Mouse (Mus musculus): ENCODE results near the gene Foxf1. TPM values are rescaled to one million over a fixed set of nuclear protein-coding genes. Genes with fewer than 3 reads are reported as not detected.

Gene Foxf1
- polyA plus RNA-seq, 1 experiment from 2014 or later: 101 TPM

GRCm38 (mm10) chr8:121104049-121104818, 20.0 kb downstream of the Foxf1 start:
- ATAC-seq (ENCODE audit: insufficient read depth, low FRiP score): no peak
- Histone ChIP-seq H3K4me2 (ENCODE audit: low read depth, low read length) (no peak overlapping the region), H3K27me3 (ENCODE audit: control insufficient read depth, insufficient read depth, low read length) (no peaks in the 10 kb centered on the region), H3K4me3 (replicated peaks; ENCODE audit: low read length) (no peak overlapping the region), H3K9me3 (replicated peaks; ENCODE audit: control insufficient read depth, low read length) (no peaks in the 10 kb centered on the region), H3K4me1 (ENCODE audit: control insufficient read depth, insufficient read depth, low read length) (peaks cover 7% of the 10 kb centered on the region), H3K27ac (ENCODE audit: low read length) (no peak overlapping the region), H3K36me3 (ENCODE audit: control insufficient read depth, insufficient read depth, low read length) (peaks cover 11% of the 10 kb centered on the region; the same call in 1 of the 2 replicates), H3K9ac (ENCODE audit: low read length) (no peak overlapping the region)
- WGBS: 50% methylated on average over 17 of the region's 17 CpGs

DNA sequence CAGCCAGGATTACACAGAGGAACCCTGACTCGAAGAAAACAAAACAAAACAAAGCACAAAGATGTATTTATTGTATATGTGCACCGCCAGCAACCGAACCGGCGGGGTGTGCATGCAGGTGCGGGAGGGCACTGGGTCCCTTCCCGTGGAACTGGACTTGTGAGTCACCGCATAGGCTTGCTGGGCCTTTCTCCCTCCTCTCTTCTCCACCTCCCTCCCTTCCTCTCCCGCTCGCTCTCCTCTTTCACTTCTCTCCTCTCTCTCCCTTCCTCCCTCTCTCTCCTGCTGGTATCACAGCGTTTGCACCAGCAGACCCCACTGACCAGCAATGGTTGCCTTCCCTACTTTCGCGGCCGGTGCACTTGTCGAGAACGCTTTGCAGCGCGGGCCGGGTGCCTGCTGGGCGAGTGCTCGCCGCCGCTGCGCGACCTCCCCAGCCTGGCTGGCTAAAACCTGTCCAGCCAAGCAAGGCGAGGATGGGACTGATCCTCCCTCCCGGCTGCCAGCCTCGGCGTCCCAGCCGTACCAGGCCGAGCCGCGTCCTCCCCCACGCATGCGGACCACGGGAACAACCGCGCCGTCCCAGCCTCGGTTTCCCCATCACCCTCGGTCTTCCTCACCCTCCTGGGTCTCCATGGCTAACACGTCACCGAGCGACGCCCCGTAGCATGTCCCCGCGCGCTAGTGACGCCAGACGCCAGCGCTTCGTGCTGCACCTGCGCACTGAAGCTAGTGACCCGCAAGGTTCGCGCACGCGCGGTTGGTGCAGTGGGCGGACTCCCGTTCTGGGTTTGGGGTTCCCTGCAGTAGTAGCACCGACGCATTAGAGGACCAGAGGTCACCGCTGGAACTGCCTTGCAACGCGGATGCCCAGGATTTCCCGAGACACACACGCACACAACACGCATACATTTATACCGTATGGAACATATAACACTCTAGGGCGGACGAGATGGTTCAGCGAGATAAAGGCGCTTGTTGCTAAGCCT, 23.8 kb downstream of the Foxf1 start, which contains the start of gene Mthfsd:
TSS of gene Mthfsd (minus strand) at position 725 of the 989 bp plus-strand sequence.
- WGBS: 1% methylated on average over 75 of the region's 75 CpGs
- peaks cover 7% of the 10 kb centered on the region for H3K4me1 ChIP-seq (ENCODE audit: control insufficient read depth, insufficient read depth, low read length)
- peak within 1 kb of the TSS; percentile 82 for H3K4me2 ChIP-seq (ENCODE audit: low read depth, low read length)
- H3K27me3 ChIP-seq (ENCODE audit: control insufficient read depth, insufficient read depth, low read length): no peaks in the 10 kb centered on the region
- peak; percentile 93 for ATAC-seq (ENCODE audit: insufficient read depth, low FRiP score)
- no peaks in the 10 kb centered on the region for H3K36me3 ChIP-seq (ENCODE audit: control insufficient read depth, insufficient read depth, low read length)
- no peaks in the 10 kb centered on the region for H3K9me3 ChIP-seq (replicated peaks; ENCODE audit: control insufficient read depth, low read length)
- H3K9ac ChIP-seq (ENCODE audit: low read length): peak within 1 kb of the TSS; percentile 89
- H3K4me3 ChIP-seq (replicated peaks; ENCODE audit: low read length): peak within 1 kb of the TSS; percentile 85
- peak within 1 kb of the TSS; percentile 71 for H3K27ac ChIP-seq (ENCODE audit: low read length)

DNA sequence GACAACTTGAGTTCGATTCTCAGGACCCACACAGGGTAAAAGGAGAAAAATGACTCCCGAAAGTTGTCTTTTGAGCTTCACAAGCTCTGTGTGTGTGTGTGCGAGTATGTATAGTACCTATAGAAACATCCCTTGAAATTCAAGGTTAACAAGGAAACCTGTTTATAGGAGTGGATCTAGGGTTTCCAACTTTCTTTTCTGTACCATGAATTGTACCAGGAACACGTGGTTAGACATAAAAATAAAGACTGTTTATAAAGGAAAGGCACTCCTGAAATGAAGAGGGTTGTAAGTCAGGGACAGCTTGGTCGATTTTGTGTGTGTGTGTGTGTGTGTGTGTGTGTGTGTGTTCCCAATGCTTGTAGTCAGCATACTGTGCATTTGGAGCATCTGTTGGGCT, 24.5 kb downstream of the Foxf1 start:
- H3K4me2 ChIP-seq (ENCODE audit: low read depth, low read length): peak overlapping the region; percentile 82
- peak overlapping the region; percentile 89 for H3K9ac ChIP-seq (ENCODE audit: low read length)
- H3K9me3 ChIP-seq (replicated peaks; ENCODE audit: control insufficient read depth, low read length): no peaks in the 10 kb centered on the region
- H3K36me3 ChIP-seq (ENCODE audit: control insufficient read depth, insufficient read depth, low read length): no peaks in the 10 kb centered on the region
- H3K27ac ChIP-seq (ENCODE audit: low read length): no peak overlapping the region
- peak overlapping the region; percentile 85 for H3K4me3 ChIP-seq (replicated peaks; ENCODE audit: low read length)
- no peak for ATAC-seq (ENCODE audit: insufficient read depth, low FRiP score)
- H3K27me3 ChIP-seq (ENCODE audit: control insufficient read depth, insufficient read depth, low read length): peaks cover 3% of the 10 kb centered on the region
- WGBS: 7% methylated on average over 5 of the region's 5 CpGs
- H3K4me1 ChIP-seq (ENCODE audit: control insufficient read depth, insufficient read depth, low read length): peaks cover 10% of the 10 kb centered on the region

DNA sequence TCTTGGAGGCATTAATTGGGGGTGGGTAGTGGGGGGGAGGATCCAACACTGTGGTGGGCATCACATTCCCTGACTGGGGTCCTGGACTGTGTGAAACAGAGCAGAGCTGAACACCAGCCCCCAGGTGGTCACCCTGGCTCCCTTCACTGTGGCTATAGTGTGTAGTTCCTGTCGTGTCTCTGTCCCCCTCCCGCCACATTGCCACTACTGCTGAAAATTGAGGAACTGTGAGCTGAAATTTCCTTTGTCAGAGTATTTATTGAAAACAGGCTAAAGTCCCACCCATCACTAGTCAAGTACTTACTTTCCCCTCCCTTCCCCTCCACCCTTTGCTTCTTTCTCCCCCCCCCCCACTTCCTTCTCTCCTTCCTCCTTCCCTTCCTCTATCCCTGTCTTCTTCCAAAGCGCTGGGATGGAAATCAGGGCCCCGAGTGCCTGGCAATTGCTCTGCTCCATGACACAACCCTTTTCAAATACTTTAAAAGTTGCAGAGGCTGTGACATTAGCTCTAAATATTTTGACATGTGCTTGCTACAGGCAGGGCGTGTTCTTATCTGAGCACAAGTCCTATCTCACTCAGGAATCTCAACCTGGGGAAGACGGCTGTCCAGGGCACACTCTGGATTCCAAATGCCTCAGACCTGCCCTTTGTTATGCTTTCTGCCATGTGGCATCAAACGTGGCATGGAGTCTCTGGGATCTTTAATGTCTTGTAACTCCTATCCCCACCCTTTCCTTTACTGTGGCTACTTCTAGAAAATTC, 27.1 kb downstream of the Foxf1 start:
- no peak overlapping the region for H3K4me2 ChIP-seq (ENCODE audit: low read depth, low read length)
- H3K36me3 ChIP-seq (ENCODE audit: control insufficient read depth, insufficient read depth, low read length): no peaks in the 10 kb centered on the region
- H3K4me3 ChIP-seq (replicated peaks; ENCODE audit: low read length): no peak overlapping the region
- no peak overlapping the region for H3K9ac ChIP-seq (ENCODE audit: low read length)
- no peaks in the 10 kb centered on the region for H3K9me3 ChIP-seq (replicated peaks; ENCODE audit: control insufficient read depth, low read length)
- H3K27me3 ChIP-seq (ENCODE audit: control insufficient read depth, insufficient read depth, low read length): peaks cover 26% of the 10 kb centered on the region
- ATAC-seq (ENCODE audit: insufficient read depth, low FRiP score): no peak
- no peak overlapping the region for H3K27ac ChIP-seq (ENCODE audit: low read length)
- WGBS: 30% methylated on average over 7 of the region's 7 CpGs
- H3K4me1 ChIP-seq (ENCODE audit: control insufficient read depth, insufficient read depth, low read length): peaks cover 13% of the 10 kb centered on the region

- ATAC-seq (ENCODE audit: insufficient read depth, low FRiP score): peak; percentile 59; the same call in 1 of the 2 replicates
- no peak overlapping the region for H3K9ac ChIP-seq (ENCODE audit: low read length)
- H3K27ac ChIP-seq (ENCODE audit: low read length): no peak overlapping the region
- H3K4me3 ChIP-seq (replicated peaks; ENCODE audit: low read length): peak overlapping the region; percentile 13; the same call in 1 of the 2 replicates
- 2% methylated on average over 21 of the region's 21 CpGs for WGBS
- peaks cover 19% of the 10 kb centered on the region; the same call in 1 of the 2 replicates for H3K4me1 ChIP-seq (ENCODE audit: control insufficient read depth, insufficient read depth, low read length)
- no peaks in the 10 kb centered on the region for H3K9me3 ChIP-seq (replicated peaks; ENCODE audit: control insufficient read depth, low read length)
- peaks cover 45% of the 10 kb centered on the region for H3K27me3 ChIP-seq (ENCODE audit: control insufficient read depth, insufficient read depth, low read length)
- peak overlapping the region; percentile 45 for H3K4me2 ChIP-seq (ENCODE audit: low read depth, low read length)
- H3K36me3 ChIP-seq (ENCODE audit: control insufficient read depth, insufficient read depth, low read length): no peaks in the 10 kb centered on the region
Measured at GRCm38 (mm10) chr8:121113261-121113660, 29.1 kb downstream of the Foxf1 start.

DNA sequence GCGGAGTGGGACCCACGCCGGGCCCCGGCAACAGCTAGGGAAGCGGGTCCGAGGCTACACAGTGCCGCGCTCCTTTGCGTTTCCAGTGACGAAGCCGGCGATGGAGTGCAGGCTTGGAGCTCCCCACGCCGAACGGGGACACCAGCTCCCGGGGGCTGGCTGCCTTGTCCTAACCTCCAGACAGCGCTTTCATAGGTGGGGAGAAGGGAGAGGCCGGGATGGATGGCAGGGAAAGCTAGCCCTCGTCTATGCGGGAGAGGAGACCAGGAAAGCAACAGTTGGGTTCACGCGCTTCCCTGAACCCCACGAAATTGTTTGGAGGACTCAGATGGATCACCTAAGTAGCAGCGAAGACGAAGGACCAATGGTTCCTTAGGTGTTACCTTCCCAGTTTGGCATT, 30.9 kb downstream of the Foxf1 start:
- Histone ChIP-seq H3K27ac (ENCODE audit: low read length) (no peak overlapping the region), H3K9me3 (replicated peaks; ENCODE audit: control insufficient read depth, low read length) (no peaks in the 10 kb centered on the region), H3K4me1 (ENCODE audit: control insufficient read depth, insufficient read depth, low read length) (peaks cover 19% of the 10 kb centered on the region; the same call in 1 of the 2 replicates), H3K36me3 (ENCODE audit: control insufficient read depth, insufficient read depth, low read length) (no peaks in the 10 kb centered on the region), H3K4me3 (replicated peaks; ENCODE audit: low read length) (peak overlapping the region; percentile 11; the same call in 1 of the 2 replicates), H3K9ac (ENCODE audit: low read length) (no peak overlapping the region), H3K4me2 (ENCODE audit: low read depth, low read length) (no peak overlapping the region), H3K27me3 (ENCODE audit: control insufficient read depth, insufficient read depth, low read length) (peaks cover 61% of the 10 kb centered on the region)
- no peak for ATAC-seq (ENCODE audit: insufficient read depth, low FRiP score)
- 3% methylated on average over 25 of the region's 25 CpGs for WGBS

DNA sequence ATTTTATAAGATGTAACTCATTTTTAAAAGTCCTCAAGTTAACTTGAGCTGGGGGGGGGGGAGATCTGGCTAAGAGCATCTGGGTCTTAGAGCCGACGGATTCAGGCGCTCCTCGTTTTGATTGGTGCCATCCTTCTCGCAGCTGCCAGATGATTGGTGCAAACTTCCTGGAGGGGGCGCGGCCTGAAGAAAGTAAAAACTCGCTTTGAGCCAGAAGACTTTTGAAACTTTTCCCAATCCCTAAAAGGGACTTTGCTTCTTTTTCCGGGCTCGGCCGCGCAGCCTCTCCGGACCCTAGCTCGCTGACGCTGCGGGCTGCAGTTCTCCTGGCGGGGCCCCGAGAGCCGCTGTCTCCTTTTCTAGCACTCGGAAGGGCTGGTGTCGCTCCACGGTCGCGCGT, 31.8 kb downstream of the Foxf1 start, which contains the start of gene Foxc2:
TSS of gene Foxc2 (plus strand) at position 224 of the 400 bp plus-strand sequence.
- WGBS: under 1% methylated on average over 25 of the region's 25 CpGs
- Histone ChIP-seq H3K27ac (ENCODE audit: low read length) (no peak within 1 kb of the TSS), H3K4me2 (ENCODE audit: low read depth, low read length) (peak within 1 kb of the TSS; percentile 96), H3K36me3 (ENCODE audit: control insufficient read depth, insufficient read depth, low read length) (no peaks in the 10 kb centered on the region), H3K9ac (ENCODE audit: low read length) (peak within 1 kb of the TSS; percentile 66), H3K27me3 (ENCODE audit: control insufficient read depth, insufficient read depth, low read length) (peaks cover 69% of the 10 kb centered on the region), H3K4me3 (replicated peaks; ENCODE audit: low read length) (peak within 1 kb of the TSS; percentile 56), H3K9me3 (replicated peaks; ENCODE audit: control insufficient read depth, low read length) (no peaks in the 10 kb centered on the region), H3K4me1 (ENCODE audit: control insufficient read depth, insufficient read depth, low read length) (peaks cover 19% of the 10 kb centered on the region; the same call in 1 of the 2 replicates)
- peak; percentile 72; the same call in 1 of the 2 replicates for ATAC-seq (ENCODE audit: insufficient read depth, low FRiP score)

DNA sequence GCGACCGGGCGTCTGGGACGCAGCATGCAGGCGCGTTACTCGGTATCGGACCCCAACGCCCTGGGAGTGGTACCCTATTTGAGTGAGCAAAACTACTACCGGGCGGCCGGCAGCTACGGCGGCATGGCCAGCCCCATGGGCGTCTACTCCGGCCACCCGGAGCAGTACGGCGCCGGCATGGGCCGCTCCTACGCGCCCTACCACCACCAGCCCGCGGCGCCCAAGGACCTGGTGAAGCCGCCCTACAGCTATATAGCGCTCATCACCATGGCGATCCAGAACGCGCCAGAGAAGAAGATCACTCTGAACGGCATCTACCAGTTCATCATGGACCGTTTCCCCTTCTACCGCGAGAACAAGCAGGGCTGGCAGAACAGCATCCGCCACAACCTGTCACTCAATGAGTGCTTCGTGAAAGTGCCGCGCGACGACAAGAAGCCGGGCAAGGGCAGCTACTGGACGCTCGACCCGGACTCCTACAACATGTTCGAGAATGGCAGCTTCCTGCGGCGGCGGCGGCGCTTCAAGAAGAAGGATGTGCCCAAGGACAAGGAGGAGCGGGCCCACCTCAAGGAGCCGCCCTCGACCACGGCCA, 32.5 kb downstream of the Foxf1 start:
- peak overlapping the region; percentile 56 for H3K4me3 ChIP-seq (replicated peaks; ENCODE audit: low read length)
- no peaks in the 10 kb centered on the region for H3K36me3 ChIP-seq (ENCODE audit: control insufficient read depth, insufficient read depth, low read length)
- H3K4me2 ChIP-seq (ENCODE audit: low read depth, low read length): peak overlapping the region; percentile 96
- whole genome bisulfite sequencing: under 1% methylated on average over 55 of the region's 55 CpGs
- no peak overlapping the region for H3K27ac ChIP-seq (ENCODE audit: low read length)
- ATAC-seq (ENCODE audit: insufficient read depth, low FRiP score): peak; percentile 39; the same call in 1 of the 2 replicates
- H3K9me3 ChIP-seq (replicated peaks; ENCODE audit: control insufficient read depth, low read length): no peaks in the 10 kb centered on the region
- peaks cover 19% of the 10 kb centered on the region; the same call in 1 of the 2 replicates for H3K4me1 ChIP-seq (ENCODE audit: control insufficient read depth, insufficient read depth, low read length)
- H3K9ac ChIP-seq (ENCODE audit: low read length): peak overlapping the region; percentile 66
- peaks cover 77% of the 10 kb centered on the region for H3K27me3 ChIP-seq (ENCODE audit: control insufficient read depth, insufficient read depth, low read length)
